Mouse (Mus musculus): Measurements from ENCODE around the gene Msl1. TPM values are rescaled to one million over a fixed set of nuclear protein-coding genes. Genes with fewer than 3 reads are reported as not detected.

Gene Msl1
- 10 to 100 TPM; 67.8 to 71.5 TPM for total RNA-seq (2021)

DNA sequence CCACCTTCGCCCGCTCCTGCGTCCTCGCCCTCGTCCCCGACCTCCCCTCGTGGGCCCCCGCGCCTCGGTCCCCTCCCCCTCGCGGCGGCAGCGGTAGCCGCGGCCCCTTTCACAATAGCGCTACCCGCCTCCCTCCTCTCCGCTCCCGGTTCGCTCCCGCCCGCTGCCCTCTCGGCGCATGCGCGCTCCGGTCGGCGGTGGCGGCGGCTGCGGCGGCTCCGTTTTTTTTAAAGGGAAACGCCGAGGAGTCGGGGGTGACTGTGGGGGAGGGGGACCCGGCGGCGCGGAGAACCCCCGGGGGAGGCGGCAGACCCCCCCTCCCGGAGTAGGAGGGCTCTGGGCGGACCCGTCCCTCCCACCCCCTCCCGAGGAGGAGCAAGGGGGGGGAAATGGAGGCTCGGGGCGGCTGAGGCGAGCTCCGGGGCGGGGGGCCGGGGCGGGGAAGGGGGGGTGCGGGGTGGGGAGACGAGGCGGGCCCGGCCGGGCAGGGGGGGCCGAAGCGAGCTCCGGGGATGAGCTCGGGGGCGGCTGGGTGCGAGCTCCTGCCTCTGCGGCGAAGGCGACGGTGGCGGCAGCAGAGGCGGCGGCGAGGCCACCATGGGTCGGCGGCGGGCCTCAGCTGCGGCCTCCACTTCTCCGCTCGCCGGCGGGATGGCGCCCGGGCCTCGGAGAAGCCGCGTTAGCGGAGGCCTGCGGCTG is at the start of gene Msl1:
TSS of gene Msl1 (plus strand) at position 502 of the 699 bp plus-strand sequence.
- peak; percentile 92 for DNase-seq

- no peak for DNase-seq
These were observed 49.1 kb upstream of the Msl1 start for GRCm38 (mm10) chr11:98745932-98746853.

GRCm38 (mm10) chr11:98746855-98747693 is 48.2 kb upstream of the Msl1 start:
- DNase-seq: peak; percentile 80

GRCm38 (mm10) chr11:98747804-98748505 is 47.4 kb upstream of the Msl1 start:
- no peak for DNase-seq

GRCm38 (mm10) chr11:98748506-98749416 is 46.6 kb upstream of the Msl1 start:
- DNase-seq: no peak

DNA sequence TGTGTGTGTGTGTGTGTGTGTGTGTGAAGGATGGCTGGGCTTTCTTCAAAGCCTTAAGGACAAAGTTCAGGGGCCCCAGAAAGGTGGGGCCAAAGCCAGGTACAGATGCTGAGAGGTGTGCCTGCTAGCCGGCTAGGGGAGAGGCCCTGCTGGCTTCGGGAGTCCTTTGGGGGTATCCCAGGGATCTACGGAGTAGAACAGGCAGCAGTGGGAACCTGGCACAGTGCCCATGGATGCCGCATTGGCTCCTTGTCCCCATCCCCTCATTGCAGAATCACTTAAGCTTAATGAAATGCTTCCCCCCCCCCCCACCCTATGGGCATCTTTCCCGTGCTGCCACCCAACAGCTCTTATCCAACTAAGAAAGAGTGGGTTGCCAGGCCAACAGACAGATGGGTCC is 45.6 kb upstream of the Msl1 start:
- no peak for DNase-seq

DNA sequence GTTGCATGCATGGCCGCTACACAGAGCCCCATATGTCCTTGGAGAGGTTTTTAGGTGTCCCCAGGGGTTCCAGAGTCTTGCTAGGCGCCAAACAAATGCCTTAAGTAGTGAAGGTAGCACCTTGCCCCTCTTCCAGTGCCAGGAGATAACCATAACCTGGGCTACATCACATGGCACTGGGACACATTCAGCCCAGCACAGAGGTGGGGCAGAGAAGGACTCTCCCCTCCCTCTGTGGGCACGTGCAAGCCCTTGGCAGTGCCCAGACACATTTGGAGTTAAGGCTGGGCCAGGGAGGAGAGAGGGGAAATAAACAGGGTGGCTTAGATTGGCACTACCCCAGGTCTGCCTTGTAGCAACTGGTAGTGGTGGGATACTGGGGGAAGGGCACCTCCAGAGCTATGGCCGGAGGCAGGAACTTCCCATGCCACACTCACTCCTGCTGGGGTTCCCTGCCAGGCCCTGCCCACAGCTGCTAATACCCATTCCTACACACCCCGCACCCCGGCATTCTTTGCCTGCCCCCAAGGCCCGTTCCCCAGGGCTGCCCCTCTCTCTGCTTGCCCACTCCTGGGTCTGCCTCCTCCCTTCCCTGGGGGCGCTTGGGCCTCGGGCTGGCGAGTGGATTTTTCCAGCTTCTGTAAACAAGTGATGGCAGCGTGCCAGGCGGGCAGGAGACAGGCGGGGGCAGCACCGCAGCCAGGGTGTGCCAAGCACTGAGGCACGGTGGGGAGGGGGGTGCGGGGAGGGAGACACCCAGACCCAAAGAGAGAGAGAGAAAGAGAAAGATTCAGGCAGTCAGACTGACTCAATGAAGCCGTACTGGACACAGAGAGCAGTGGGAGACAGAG is 44.7 kb upstream of the Msl1 start:
- DNase-seq: peak; percentile 79

GRCm38 (mm10) chr11:98751221-98751782 is 44.0 kb upstream of the Msl1 start:
- peak; percentile 55 for DNase-seq

- no peak for DNase-seq
These were observed 42.7 kb upstream of the Msl1 start for GRCm38 (mm10) chr11:98752562-98753140.

DNA sequence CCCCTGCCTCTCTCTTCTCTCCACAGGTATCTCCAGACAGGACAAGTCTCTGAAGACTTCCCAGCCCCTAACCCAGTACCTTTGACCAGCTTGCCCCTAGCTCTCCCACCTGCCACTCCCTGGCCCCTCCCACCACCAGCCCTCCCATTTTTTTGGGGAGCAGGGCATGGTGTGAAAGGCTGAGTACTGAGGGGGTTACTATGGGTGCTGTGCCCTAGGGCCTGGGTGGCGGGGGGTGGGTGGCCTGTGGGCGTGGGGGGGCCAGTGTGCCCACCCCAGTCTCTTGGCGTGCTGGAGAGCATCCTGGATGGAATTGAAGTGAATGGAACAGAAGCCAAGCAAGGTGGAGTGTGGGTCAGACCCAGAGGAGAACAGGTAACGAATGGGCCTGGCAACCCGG is 42.1 kb upstream of the Msl1 start:
- no peak for DNase-seq

- DNase-seq: no peak
These were observed 41.1 kb upstream of the Msl1 start for GRCm38 (mm10) chr11:98754151-98754620.

DNA sequence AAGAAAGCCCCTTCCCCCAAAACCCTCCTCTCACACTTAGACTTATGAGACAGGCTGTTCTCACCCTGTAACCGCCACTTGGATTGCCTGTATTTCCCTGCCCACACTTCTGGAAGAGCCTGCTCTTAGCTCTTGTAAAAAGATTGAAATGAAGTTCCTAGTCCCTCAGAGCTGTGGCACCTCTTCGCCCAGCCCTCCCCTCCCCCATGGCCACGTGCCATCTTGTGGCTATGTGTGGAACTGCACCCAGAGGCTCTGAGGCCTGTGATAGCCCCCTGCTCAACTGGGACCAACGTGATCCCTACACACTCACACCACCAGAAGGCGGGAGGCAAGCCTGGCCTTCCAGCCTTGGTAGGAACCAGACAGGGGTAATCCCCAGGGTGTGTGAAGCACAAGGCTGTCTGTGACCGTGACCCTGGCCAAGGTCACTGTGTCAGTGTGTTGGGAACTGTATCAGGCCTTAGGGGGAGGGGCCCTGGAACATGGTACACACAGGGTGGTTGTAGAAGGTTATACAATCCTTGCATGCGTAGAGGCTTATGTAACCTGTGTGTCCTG is 40.6 kb upstream of the Msl1 start:
- peak; percentile 90 for DNase-seq

- no peak for DNase-seq
These were observed 39.5 kb upstream of the Msl1 start for GRCm38 (mm10) chr11:98755726-98756380.

DNA sequence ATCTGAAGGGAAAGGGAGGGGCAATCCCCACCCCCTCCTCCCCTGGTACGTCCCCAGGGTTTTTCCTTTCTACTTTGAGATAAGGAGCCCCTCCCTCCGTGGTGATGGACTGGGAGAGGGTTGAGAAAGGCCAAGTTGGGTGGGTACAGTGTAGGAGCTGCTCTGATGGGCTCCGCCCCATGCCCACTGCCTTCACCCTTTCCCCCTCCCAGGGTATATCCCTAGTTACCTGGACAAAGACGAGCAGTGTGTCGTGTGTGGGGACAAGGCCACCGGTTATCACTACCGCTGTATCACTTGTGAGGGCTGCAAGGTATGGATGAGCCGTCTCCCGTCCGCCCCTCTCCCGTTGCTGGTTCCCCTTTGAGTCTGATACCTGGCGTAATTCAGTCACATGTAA is 38.6 kb upstream of the Msl1 start:
- no peak for DNase-seq

DNA sequence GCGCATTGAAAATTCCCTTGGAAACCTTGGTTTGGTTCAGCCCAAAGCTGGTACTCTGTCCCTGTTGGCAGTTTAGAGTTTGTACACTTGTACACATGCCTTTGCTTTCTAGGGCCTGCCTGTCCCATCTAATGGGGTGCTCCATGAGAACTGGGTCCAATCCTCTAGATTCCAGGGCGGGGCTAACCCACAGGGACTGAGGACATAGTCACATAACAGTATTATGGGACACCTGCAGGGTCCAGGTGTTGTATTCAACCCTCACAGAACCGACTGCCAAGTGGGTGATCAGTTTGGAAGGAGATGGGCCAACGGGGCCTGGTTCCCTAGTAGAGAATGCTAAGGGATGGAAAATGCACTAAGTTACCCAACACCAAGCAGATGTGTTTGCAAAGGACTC is 33.4 kb upstream of the Msl1 start:
- no peak for DNase-seq

DNA sequence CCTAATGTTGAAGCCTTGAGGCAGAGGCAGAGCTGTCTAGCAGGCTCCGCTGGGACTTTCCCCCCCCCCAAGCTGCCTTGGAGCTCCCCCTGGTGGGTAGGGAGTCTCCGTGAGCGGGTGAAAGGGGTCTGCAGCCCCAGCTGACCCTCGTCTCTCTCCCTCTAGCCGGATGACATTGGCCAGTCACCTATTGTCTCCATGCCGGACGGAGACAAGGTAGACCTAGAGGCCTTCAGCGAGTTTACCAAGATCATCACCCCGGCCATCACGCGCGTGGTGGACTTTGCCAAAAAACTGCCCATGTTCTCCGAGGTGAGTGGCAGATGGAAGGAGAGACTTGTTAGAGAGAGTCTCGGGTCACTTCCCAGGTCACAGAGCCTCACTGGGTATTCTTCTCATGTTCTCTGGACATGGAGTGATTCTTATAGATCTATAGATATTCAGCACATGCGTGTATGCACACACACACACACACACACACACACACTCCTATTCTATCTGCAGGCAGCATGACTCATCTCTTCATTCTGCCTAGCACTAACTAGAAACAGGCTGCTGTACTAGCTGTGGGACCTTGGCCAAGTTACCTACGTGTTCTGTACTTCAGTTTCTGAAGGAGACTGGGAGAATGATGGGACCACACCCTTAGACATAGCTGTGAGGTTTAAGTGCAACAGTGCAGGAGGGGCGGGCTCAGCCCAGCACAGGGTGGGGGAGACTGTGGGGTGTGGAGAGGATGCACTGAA is 32.4 kb upstream of the Msl1 start:
- peak; percentile 63 for DNase-seq

DNA sequence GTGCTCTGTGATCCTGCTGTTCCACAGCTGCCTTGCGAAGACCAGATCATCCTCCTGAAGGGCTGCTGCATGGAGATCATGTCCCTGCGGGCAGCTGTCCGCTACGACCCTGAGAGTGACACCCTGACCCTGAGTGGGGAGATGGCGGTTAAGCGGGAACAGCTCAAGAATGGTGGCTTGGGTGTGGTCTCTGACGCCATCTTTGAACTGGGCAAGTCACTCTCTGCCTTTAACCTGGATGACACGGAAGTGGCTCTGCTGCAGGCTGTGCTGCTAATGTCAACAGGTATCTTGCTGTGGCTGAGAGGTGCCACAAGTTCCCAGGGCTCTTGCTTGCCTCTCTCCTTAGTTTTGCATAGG is 31.8 kb upstream of the Msl1 start:
- DNase-seq: no peak

DNA sequence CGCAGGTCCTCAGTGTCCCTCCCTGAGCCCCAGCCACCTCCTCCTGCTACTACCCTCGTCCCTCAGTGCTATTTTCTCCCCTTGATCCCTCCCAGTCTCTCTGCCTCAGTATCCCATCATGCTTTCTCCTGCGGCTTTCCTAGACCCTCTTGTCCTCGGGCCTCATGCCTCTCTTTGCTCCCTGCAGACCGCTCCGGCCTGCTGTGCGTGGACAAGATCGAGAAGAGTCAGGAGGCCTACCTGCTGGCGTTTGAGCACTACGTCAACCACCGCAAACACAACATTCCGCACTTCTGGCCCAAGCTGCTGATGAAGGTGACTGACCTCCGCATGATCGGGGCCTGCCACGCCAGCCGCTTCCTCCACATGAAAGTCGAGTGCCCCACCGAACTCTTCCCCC is 31.2 kb upstream of the Msl1 start:
- DNase-seq: no peak

Data from heart, postnatal 4 days (tissue).